Mouse (Mus musculus): ENCODE results near the gene Mllt3. TPM values are rescaled to one million over a fixed set of nuclear protein-coding genes. Genes with fewer than 3 reads are reported as not detected.

Gene Mllt3
- polyA plus RNA-seq, 1 experiment from 2014 or later: 17.5 TPM

DNA sequence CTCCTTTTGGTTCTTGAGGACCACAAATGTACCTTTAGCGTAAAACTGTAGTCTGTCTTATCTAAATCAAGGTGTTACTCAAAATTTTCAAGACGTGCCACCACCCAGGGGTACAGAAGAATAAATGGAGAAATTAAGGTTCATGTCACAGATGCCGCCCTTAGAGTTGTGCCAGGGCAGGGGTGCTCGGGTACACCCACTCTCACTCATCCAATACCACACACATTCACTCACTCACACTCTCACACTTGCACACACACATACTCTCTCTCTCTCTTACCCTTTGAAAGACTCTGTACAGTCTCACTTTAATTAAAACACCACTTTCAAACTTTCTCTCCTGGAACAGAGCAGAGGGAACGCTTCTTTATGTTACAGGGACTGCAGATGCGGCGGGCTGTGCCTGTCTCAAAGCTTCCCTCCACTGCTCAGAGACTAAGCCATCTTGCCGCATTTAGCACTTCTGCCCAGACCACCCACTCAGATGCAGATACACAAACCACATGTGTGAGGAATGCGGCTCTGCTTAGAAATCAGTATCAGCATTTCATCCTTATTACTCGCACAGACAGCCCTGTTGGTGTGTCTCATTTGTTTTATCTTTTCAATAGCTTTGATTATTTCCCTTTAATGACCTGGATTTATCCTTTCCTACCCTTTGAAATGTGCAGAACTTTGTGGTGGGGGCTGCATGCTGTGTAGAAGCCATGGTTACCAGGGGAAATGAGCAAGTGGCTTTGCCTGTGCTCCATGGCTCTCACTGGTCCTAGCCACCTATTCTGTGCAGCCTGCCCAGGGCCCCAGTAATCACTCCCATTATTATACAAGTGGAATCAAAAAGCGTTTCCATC is 265.2 kb downstream of the Mllt3 start:
- Histone ChIP-seq H3K4me1 (replicated peaks; ENCODE audit: control insufficient read depth, insufficient read depth, low read length) (no peaks in the 10 kb centered on the region), H3K27me3 (replicated peaks; ENCODE audit: control insufficient read depth, insufficient read depth, low read length) (no peaks in the 10 kb centered on the region), H3K4me2 (replicated peaks; ENCODE audit: low read depth) (no peak overlapping the region), H3K36me3 (ENCODE audit: control insufficient read depth, insufficient read depth) (no peaks in the 10 kb centered on the region), H3K9ac (ENCODE audit: low read depth, low read length) (no peak overlapping the region), H3K9me3 (ENCODE audit: control insufficient read depth) (no peaks in the 10 kb centered on the region), H3K4me3 (ENCODE audit: low read depth, low read length) (no peak overlapping the region), H3K27ac (ENCODE audit: low read depth, low read length) (no peak overlapping the region)
- TF ChIP-seq CTCF (IDR thresholded peaks at IDR 0.05; ENCODE audit: low read depth): no peak
- 56% methylated on average over 11 of the region's 11 CpGs for WGBS
- no peak for ATAC-seq

- no peak overlapping the region for H3K4me3 ChIP-seq (ENCODE audit: low read depth, low read length)
- no peaks in the 10 kb centered on the region for H3K27me3 ChIP-seq (replicated peaks; ENCODE audit: control insufficient read depth, insufficient read depth, low read length)
- WGBS: 40% methylated on average over 3 of the region's 3 CpGs
- H3K9me3 ChIP-seq (ENCODE audit: control insufficient read depth): no peaks in the 10 kb centered on the region
- no peak for TF ChIP-seq CTCF (IDR thresholded peaks at IDR 0.05; ENCODE audit: low read depth)
- no peak overlapping the region for H3K4me2 ChIP-seq (replicated peaks; ENCODE audit: low read depth)
- H3K9ac ChIP-seq (ENCODE audit: low read depth, low read length): no peak overlapping the region
- no peak for ATAC-seq
- no peaks in the 10 kb centered on the region for H3K4me1 ChIP-seq (replicated peaks; ENCODE audit: control insufficient read depth, insufficient read depth, low read length)
- no peak overlapping the region for H3K27ac ChIP-seq (ENCODE audit: low read depth, low read length)
- no peaks in the 10 kb centered on the region for H3K36me3 ChIP-seq (ENCODE audit: control insufficient read depth, insufficient read depth)
These were observed 267.4 kb downstream of the Mllt3 start for GRCm38 (mm10) chr4:87765729-87766128.

DNA sequence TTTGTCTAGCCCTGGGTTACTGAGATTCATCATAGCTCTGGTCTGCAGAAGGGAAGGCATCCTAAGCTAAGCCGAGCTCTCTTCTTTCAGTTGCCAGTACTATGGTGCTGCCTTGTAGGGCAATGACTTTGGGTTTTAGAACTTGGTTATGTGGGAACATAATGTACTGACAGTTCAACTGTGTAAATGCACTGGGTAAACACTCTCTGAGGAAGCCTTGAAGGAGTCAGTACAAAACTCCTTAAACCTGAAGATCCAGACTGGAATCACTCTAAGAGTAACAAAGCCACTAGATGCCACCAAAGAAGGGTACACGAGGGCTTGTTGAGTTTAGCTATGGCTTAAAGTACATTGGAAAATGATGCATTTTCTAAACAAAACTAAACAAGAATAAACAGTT is 272.1 kb downstream of the Mllt3 start:
- TF ChIP-seq CTCF (IDR thresholded peaks at IDR 0.05; ENCODE audit: low read depth): no peak
- no peak overlapping the region for H3K27ac ChIP-seq (ENCODE audit: low read depth, low read length)
- no peak overlapping the region for H3K4me3 ChIP-seq (ENCODE audit: low read depth, low read length)
- H3K9ac ChIP-seq (ENCODE audit: low read depth, low read length): no peak overlapping the region
- H3K9me3 ChIP-seq (ENCODE audit: control insufficient read depth): no peaks in the 10 kb centered on the region
- no peaks in the 10 kb centered on the region for H3K36me3 ChIP-seq (ENCODE audit: control insufficient read depth, insufficient read depth)
- H3K4me2 ChIP-seq (replicated peaks; ENCODE audit: low read depth): no peak overlapping the region
- 82% methylated on average over 2 of the region's 2 CpGs for WGBS
- no peak for ATAC-seq
- no peaks in the 10 kb centered on the region for H3K27me3 ChIP-seq (replicated peaks; ENCODE audit: control insufficient read depth, insufficient read depth, low read length)
- no peaks in the 10 kb centered on the region for H3K4me1 ChIP-seq (replicated peaks; ENCODE audit: control insufficient read depth, insufficient read depth, low read length)

- Histone ChIP-seq H3K9me3 (ENCODE audit: control insufficient read depth) (no peaks in the 10 kb centered on the region), H3K27me3 (replicated peaks; ENCODE audit: control insufficient read depth, insufficient read depth, low read length) (no peaks in the 10 kb centered on the region), H3K4me2 (replicated peaks; ENCODE audit: low read depth) (no peak overlapping the region), H3K9ac (ENCODE audit: low read depth, low read length) (no peak overlapping the region), H3K4me3 (ENCODE audit: low read depth, low read length) (no peak overlapping the region), H3K36me3 (ENCODE audit: control insufficient read depth, insufficient read depth) (no peaks in the 10 kb centered on the region), H3K4me1 (replicated peaks; ENCODE audit: control insufficient read depth, insufficient read depth, low read length) (no peaks in the 10 kb centered on the region), H3K27ac (ENCODE audit: low read depth, low read length) (no peak overlapping the region)
- TF ChIP-seq CTCF (IDR thresholded peaks at IDR 0.05; ENCODE audit: low read depth): no peak
- 39% methylated on average over 1 of the region's 1 CpGs for WGBS
- ATAC-seq: no peak
These were observed 272.9 kb downstream of the Mllt3 start for GRCm38 (mm10) chr4:87760297-87760696.

DNA sequence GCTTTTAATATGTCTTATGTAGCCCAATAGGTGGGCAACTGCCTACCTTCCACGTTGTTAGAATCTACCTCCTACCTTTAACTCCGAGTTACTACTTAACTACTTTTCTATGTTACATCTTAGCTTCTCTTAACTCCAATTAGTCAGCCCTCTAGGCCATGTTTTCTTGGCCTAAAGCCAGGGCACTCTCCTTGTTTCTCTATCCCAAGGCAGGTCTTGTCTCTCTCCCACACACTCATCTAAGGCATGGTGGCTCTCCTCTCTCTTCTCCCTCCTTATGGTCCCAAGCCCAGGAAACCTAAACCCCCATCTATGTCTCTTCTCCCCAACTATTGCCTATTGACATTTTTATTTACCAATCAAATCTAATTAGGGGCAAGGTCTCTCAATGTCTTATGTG is 273.5 kb downstream of the Mllt3 start:
- Histone ChIP-seq H3K9me3 (ENCODE audit: control insufficient read depth) (no peaks in the 10 kb centered on the region), H3K4me1 (replicated peaks; ENCODE audit: control insufficient read depth, insufficient read depth, low read length) (no peaks in the 10 kb centered on the region), H3K36me3 (ENCODE audit: control insufficient read depth, insufficient read depth) (no peaks in the 10 kb centered on the region), H3K4me2 (replicated peaks; ENCODE audit: low read depth) (no peak overlapping the region), H3K4me3 (ENCODE audit: low read depth, low read length) (no peak overlapping the region), H3K27ac (ENCODE audit: low read depth, low read length) (no peak overlapping the region), H3K27me3 (replicated peaks; ENCODE audit: control insufficient read depth, insufficient read depth, low read length) (no peaks in the 10 kb centered on the region), H3K9ac (ENCODE audit: low read depth, low read length) (no peak overlapping the region)
- TF ChIP-seq CTCF (IDR thresholded peaks at IDR 0.05; ENCODE audit: low read depth): no peak
- no peak for ATAC-seq
- WGBS: 78% methylated on average over 2 of the region's 2 CpGs

GRCm38 (mm10) chr4:87759110-87759509 is 274.1 kb downstream of the Mllt3 start:
- Histone ChIP-seq H3K27ac (ENCODE audit: low read depth, low read length) (no peak overlapping the region), H3K4me1 (replicated peaks; ENCODE audit: control insufficient read depth, insufficient read depth, low read length) (no peaks in the 10 kb centered on the region)

More at GRCm38 (mm10) chr4:87759110-87759509, 274.1 kb downstream of the Mllt3 start:
- TF ChIP-seq CTCF (IDR thresholded peaks at IDR 0.05; ENCODE audit: low read depth): no peak
- Histone ChIP-seq H3K4me3 (ENCODE audit: low read depth, low read length) (no peak overlapping the region), H3K27me3 (replicated peaks; ENCODE audit: control insufficient read depth, insufficient read depth, low read length) (no peaks in the 10 kb centered on the region), H3K4me2 (replicated peaks; ENCODE audit: low read depth) (no peak overlapping the region), H3K9ac (ENCODE audit: low read depth, low read length) (no peak overlapping the region), H3K36me3 (ENCODE audit: control insufficient read depth, insufficient read depth) (no peaks in the 10 kb centered on the region), H3K9me3 (ENCODE audit: control insufficient read depth) (no peaks in the 10 kb centered on the region)
- 89% methylated on average over 6 of the region's 6 CpGs for WGBS
- no peak for ATAC-seq

Data from intestine, postnatal 0 days (tissue).